Mouse (Mus musculus) regulatory T cell (primary cell): ENCODE results near the gene Smo.

Experiments used
- in situ Hi-C: fragments of 300-600 bp; cut with MboI, MseI; formaldehyde crosslinking; loops from one replicate; pipeline ENCODE4 v1.15.1; 2025; ENCODE audit warnings: high pct_unique_total_duplicates

Smo gene

DNA sequence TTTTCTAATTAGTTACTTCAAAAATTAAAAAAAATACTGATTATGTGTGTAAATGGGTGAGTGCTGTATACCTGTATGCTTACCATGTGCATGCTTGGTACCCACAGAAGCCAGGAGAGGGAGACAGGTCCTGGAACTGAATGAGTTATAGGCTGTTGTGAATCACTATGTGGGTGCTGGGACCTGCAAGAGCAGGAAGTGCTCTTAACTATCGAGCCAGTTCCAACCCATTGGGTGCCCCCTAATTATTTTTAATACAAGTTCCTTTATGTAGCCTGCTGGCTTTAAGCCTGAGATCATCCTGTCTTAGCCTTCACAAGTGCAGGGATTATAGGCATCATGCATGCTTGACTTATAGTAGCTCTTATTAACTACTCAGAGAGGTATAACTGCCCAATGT is 38.9 kb downstream of the Smo start:
- in situ Hi-C loops, result no loop called here

DNA sequence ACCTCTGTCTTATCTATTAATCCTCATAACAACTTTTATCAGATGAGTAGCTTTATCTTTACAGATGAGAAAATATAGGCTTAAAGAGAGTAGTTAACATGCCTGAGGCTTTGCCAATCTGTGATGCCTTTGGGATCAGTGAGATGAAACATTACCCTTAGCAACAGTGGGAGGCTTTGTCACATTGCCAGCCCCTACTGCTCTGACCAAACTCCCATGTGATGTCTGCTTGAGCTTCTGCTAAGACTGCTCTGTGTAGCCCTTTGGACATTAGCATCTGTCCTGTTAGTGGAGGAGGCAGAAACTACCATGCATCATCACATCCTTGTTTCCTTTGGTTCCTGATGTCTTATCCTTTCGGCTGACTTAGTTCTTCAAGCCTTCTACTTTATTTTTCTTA is 40.3 kb downstream of the Smo start:
- in situ Hi-C loops, result loop anchor here (5.0 kb wide), 1 partner anchor 47 kb away; no protein-coding TSS in a partner anchor

DNA sequence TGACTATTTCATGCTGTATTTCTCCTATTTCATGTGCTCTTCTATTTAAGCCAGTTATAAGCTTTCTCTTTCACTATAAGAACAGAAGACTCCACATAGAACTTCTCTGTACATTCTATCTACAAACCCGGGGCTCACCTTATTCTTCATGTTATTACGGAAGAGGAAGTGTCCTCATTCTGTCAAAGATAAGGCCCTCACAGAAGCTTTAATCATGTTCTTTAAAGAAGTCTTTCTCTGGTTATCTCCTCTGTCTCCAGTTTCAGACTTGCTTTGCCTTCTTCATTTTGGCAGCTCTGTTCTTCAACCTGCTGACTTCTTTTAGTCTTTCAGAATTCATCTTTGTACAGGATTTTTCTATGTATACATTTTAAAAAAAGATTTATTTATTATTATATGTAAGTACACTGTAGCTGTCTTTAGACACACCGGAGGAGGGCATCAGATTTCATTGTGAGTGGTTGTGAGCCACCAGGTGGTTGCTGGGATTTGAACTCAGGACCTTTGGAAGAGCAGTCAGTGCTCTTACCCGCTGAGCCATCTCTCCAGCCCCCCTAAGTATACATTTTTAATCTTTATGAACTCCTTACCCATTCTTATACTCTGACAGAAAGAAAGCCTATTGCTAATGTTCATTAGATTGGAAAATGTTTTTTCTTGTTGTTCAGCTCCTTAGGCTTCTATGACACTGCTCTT is 41.4 kb downstream of the Smo start:
- in situ Hi-C loops, result loop anchor here (5.0 kb wide), 1 partner anchor 46 kb away; no protein-coding TSS in a partner anchor

DNA sequence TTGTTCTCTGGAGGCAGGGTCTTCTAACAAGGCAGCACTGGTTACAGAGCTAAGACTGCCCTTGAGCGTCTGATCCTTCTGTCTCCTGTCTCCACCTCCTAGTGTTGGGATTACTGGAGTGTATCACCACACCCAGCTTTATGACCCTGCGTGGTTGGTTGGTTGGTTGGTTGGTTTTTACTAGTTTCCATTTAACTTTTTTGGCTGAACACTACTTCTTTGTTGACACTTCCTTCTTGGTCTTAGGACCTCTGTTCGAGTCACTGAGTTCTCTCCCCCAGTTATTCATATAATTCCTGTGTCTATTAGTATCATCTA is 41.9 kb downstream of the Smo start:
- in situ Hi-C loops, result loop anchor here (5.0 kb wide), 1 partner anchor 45 kb away; no protein-coding TSS in a partner anchor

DNA sequence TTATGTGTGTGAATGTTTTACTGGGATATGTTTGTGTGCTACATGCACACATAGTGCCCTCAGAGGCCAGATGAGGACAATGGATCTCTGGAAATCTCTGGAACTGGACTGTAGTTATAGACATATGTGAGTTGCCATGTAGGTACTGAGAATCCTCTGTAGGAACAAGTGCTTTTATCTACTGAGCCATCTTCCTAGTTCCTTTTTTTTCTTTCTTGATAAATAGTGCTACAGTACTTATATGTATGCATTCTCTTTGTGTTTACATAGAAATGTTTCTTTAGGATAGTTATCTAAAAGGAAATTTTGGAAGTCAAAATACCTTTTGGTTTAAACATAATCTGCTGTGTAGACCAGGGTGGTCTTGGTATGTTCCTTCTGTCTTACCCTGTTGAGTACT is 44.8 kb downstream of the Smo start:
- in situ Hi-C loops, result no loop called here

DNA sequence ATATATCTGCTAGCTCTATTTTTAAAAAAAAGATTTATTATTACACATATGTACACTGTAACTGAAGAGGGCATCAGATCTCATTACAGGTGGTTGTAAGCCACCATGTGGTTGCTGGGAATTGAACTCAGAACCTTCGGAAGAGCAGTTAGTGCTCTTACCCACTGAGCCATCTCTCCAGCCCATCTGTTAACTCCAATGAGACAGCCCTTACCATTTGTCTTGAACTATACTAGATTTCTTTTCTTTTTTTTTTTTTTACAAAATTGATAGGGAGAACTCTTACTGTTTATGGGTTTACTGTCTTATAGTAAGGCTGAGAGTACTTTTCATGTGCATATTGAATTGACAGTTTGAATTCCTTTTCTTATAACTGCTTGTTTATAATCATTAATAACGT is 45.3 kb downstream of the Smo start:
- in situ Hi-C loops, result no loop called here

DNA sequence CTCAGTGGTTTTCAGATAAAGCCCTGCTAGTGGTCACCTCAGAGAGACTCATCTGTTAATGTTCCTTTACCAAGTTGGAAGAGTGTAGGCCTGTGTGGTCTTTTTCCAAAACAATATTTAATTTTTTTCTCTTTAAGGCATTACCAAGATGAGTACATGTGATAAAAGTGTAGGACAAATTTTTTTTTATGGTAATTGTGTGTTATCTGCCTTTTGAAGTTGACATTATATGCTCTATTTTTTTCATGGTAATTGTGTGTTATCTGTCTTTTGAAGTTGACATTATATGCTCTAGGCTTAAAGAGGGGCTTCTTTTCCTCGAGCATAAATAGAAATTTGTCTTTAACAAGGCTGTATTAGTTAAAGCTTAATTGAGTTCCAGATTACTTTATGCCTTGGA is 46.9 kb downstream of the Smo start:
- in situ Hi-C loops, result no loop called here

DNA sequence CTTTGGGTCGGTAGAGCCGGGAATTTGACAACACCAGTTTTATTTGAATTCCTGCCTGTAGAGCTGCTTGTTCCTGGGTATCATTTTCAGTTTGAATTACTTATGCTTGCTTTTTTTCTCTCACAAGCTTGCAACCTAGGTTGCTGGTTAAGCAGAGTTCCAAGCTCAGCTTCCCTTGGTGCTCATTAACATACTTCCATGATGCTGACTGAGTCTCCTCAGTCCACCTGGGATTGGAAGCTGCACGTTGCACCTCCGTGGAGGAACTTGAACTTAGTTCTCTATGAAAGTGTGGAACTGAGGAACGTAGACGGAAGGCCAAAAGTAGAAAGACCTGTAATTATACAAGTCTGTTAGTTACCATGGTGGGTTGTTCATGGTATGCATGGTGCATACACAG is 48.7 kb downstream of the Smo start:
- in situ Hi-C loops, result no loop called here

DNA sequence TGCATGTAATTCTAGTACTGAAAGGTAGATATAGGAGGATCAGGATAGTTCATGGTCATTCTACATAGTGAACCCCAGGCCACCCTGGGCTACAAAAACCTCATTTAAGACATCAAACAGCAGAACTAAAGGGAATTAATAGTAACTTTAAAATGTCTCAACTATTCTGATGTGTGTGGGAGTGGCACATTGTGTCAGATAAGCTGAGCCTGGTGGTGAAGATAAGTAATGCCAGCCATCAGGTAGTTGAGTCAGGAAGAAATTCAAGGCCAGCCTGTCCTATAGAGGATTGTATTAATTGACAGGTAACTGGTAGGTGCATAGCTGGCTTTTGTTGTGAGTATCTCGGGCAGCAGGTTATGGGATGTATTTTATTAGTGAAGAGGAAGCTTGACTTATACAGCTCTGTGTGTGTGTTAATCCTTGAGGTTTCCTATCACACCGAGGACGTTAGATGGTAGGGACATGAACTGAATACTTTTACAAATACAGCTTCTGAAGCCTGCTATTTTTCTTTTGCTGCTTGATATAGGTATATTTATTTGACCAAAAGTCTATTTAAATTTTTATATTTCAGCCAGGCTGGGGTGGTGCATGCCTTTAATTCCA is 49.2 kb downstream of the Smo start:
- in situ Hi-C loops, result no loop called here

DNA sequence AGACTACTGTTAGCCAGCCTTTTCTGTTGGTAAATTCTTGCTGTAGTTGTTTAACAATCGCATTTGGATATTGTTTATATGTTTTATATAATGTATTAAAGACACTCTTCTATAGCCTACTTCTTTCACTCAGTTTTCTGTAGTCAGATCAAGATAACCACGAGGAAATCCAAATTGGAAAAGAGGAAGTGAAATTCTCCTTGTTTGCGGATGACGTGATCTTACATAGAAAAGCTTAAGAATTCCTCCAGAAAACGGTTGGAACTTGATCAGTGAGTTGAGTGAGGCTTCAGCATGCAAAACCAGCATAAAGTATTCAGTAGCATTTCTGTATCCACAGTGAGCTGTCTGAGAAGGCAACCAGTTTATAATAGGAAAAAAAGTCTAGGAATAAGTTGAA is 50.5 kb downstream of the Smo start:
- in situ Hi-C loops, result no loop called here

DNA sequence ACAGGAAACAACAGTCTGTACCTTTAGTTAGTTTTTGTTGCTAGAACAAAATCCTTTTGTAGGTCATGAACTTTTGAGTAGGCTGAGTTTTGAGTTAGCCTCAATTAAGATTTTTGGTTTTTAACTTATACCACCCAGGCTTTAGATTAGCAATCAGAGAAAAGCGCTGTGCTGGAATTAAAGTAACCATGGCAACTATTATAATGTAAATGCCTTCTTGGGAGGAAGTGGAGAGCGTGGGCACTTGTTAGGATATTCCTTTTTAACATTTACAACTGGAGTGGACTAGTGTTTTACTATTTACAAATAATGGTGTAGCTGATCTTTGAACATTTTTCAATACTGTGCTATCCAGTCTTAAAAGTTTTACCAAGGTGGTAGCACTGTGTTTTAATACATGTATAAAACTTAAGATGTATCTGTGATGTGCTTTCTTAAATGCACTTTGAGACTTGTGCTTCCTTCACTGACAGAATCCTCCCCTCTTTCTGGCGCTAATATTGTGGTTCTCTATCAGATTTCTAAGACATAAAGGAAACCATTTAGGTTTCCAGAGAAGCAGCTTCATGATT is 53.6 kb downstream of the Smo start:
- in situ Hi-C loops, result no loop called here

DNA sequence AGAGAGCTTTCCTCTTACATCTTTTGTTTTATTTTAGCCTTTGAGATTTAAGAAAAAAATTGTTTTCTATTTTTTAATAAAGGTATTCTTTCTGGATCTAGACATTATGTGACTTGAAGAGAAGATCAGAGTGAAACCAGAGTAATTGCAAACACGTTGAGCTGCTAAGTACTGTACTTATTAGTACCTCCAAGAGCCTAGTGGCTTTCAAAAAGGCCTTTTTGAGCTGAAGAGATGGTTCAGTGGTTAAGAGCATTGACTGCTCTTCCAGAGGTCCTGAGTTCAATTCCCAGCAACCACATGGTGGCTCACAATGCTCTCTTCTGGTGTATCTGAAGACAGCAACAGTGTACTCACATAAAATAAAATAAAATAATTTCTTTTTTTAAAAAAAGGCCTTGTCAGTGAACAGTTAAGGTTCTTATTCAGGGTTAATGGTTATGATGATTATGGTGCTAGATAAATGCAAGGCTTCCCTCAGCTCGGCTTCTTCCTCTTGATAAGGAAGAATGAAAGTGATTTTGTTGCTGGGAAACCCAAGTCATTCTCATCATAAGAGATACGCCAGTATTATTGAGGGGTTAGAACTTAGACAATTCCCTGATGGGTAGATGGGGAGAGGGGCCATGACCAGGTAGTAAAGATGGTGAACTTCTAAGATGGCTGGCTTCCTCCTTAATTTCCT is 54.9 kb downstream of the Smo start:
- in situ Hi-C loops, result no loop called here

DNA sequence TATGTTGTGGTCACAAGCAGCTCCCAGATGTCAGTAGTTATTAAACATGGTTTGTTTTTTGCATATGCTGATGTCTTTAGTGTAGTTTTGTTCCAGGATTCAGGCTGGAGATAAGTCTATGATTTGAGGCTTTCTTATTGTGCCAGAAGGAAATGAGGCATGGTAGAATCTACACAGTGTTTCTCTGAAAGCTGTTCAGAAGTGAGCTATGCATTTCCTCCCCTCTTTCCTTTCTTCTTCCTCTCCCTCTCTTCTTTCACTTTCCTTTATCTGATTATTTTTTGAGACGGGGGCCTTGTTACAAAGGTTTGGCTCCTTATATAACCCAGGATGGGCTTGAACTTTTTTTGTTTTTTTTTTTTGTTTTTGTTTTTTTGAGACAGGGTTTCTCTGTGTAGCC is 58.2 kb downstream of the Smo start:
- in situ Hi-C loops, result no loop called here

DNA sequence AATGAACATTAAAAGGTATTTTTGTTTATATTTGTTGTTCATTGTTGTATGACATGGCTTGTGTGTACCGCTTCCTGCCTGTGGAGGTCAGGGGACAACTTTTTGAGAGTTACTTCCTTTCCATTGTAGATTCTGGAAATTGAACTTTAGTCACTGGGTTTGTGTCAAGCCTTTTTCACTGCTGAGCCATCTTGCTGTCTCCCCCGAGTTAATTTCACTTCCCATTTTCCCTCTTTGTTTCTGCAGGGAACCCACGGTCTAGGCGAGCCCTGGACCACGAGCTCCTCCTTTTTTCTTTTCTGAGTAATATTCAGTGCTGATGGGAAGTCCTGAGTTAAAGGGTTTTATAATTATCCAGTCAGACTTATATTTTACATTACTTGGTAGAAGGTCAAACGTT is 59.3 kb downstream of the Smo start:
- in situ Hi-C loops, result no loop called here

DNA sequence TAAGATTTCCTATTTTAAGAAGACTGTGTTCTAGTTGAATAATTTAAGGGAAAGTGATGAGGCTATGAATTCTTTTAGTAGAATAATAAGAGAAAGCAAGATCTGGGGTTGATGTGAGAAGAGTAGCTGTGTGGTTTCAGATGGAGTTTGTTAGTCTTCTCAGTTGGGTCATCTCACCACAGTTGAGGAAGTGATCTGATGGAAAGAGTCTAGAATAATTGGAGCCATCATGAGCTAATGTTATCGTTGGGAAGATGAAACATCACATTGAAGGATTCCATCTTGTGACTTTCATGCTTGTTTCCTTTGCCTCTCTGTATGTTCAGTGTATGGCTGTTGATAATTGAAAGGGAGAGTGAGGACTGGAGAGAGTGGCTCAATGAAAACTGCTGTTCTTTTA is 67.7 kb downstream of the Smo start:
- in situ Hi-C loops, result no loop called here

DNA sequence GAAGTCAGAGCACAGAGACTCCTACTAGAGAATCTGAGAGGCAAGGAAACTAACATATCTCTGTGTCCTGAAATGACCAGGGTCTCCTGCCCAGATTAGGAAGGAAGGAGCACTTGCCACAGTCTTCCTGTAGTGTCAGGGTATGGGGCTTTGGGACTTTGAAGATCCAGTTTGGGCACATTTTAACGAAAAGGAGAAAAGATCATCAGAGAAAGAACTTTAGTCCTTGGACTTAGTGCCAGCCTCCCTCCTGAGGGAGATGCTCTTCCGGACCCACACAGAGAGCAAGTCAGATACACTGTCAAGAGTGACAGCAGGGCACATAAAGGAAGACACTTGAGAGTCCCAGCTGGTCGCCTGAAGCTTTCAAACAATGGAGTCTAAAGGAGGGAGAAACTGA is 68.7 kb downstream of the Smo start:
- in situ Hi-C loops, result no loop called here

DNA sequence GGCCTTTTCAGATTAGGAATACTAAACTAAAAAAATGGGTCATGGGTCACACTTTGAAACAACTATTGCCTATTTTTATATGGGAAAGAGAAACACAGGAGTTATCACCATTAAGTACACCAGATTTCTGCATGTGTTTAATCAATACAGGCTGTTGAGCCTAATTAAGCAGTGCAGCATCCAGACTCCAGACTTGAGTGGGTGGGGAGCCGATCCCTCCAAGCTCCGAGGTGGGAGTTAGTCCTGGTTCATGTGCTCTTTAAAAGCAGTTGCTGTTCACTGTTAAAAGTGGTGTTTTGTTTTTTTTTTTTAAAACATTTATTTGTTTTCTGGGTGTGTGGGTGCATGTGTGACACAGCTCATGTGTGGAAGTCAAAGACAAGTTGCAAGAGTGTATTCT is 70.1 kb downstream of the Smo start:
- in situ Hi-C loops, result no loop called here
